Mouse (Mus musculus) embryo, embryonic 11 days (tissue): ENCODE results near the gene Vmn1r189.
"Not testable (repeated sequence)": the region's sequence is repeated elsewhere in the genome, so short reads cannot be mapped to it uniquely, and the experiment has no call there.

Source experiments
- DNase-seq: peaks from one replicate; pipeline ENCODE4 v3.0.0-alpha.2; 2015

The Vmn1r189 gene

DNA sequence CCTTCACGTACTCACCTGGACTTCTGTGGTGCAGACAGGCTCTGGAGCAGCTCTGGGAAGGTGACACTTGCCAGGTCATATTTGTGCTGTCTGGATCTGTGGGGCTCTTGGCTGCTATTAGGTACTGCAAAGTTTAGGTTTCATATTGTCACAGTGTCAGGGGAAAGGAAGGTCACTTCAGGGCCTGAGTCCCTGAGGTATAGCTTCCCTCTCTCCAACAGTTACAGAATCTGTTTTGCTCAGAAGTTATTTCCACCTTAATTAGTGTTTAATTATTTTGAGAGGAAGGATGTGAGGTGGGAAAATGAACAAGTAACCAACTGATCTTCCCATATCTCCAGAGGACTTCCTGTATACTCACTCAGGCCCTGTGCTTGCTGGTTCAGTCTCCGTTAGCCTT is at the start of gene Vmn1r189:
TSS of gene Vmn1r189 (minus strand) at position 101 of the 400 bp plus-strand sequence.
- DNase-seq, result not testable (repeated sequence)

DNA sequence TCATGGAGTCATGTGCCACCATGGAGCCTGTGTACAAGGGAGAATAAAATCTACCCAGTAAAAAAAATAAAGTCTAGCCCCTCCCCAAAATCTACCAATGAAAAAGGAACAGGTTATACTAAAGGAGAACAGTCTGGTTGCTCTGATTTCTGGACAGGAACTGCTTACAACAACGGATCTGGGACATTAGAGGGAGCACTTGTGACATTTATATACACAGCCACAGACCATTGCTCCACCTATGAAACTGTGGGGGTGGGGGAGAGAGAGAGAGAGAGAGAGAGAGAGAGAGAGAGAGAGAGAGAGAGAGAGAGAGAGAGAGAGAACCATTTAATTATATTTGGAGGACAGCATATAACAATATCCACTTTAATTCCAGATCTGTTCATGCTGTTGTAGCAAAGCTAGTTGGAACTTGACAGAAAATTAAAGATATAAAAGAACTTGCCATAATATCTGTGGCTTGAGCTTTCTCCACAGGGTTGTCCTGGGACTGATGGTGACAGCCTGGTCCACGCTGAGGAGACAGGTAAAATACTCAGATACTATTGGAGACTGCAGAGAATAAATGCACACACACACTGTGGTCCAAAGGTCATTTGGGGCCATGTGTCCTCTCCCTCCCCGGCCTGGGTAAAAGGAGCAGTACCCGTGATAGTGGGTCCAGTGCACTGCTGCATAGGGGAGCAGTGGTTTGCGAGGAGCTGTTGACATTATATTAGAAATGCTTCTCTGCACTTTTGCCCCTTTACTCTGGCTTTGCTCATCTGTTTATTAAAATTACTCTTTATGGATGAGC is 31.1 kb upstream of the Vmn1r189 start:
- DNase-seq, result peak; percentile 2

DNA sequence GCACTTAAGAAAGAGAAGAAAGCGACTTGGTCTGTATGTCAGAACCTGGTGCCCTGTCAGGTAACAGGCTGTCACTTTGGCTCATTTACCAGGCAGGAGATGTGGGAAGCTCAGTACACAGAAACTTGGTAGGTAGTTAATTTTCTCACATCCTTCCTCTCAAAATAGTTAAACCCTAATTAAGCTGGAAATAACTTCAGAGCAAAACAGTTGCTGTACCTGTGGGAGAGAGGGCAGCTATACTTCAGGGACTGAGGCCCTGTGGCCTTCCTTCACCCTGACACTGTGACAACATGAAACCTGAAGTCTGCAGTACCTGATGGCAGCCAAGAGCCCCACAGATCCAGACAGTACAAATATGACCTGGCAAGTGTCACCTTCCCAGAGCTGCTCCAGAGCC is 21.5 kb downstream of the Vmn1r189 start, which contains the start of gene Vmn1r188:
TSS of gene Vmn1r188 (plus strand) at position 301 of the 400 bp plus-strand sequence.
- not testable (repeated sequence) for DNase-seq

DNA sequence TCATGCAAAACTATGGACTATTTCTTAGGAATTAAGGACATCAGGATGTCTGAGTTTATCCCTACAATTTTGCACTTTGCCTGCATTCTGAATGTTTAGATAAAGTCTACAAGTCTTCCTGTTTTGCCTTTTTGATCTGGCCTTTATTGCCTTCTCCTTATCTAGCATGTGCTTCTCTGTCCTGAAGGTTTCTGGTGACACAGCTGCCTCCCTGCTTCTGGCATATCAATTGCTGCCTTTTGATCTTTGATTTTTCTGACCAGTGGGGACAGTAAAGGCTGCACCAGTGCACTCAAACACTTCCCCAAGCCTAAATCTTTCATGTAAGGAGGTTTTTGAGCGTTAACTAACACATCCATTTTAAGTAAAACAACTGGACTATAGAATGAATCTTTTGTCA is 42.2 kb downstream of the Vmn1r189 start:
- no peak for DNase-seq

DNA sequence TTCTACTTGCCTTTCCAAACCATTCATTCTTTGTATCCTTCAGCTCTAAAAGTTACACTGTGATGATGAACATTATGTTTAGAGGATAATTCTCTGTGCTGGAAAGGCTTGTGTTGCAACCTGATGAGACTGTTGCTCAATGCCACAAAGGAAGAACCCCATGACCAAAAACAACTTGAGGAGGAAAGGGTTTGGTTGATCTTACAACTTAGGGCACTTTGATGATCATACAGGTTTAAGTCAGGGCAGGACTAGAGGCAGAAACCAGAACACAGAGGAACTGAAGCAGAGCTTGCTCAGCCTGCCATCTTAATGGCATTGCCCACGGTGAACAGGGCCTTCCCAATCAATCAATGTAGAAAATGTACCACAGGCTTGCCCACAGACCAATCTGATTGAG is 44.2 kb downstream of the Vmn1r189 start:
- no peak for DNase-seq

DNA sequence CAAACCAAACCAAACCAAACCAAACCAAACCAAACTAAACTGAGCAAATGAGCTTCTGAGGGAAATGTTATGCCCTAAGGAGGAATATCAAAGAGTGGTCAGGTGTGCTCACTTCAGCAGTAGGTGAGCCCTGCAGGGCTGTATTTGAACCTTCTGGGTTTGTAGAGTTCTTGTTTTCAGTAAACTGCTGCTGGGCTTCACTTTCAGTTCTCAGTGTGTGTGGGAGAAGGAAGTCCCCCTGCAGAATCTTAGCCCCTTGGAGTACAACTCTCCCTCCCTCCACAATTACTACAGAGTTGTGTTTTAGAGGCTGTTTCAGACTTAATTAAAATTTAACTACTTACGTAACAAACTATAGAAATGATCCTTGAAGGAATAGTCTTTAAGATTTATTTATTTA is 51.9 kb downstream of the Vmn1r189 start:
- no peak for DNase-seq

DNA sequence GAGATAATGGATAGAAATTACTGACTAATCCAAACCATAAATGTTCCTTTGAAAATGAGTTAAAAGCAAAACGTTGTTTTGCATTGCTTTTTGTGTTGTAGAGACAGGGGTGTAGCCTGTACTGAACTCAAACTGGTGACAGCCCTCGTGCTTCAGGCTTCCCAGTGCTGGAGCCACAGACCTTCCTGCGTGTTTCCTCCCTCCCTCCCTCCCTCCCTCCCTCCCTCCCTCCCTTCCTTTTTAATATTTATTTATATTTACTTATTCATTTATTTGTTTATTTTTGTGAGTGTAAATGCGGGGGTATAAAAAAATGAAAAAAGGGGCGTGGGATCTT is 54.1 kb downstream of the Vmn1r189 start:
- DNase-seq, result no peak

DNA sequence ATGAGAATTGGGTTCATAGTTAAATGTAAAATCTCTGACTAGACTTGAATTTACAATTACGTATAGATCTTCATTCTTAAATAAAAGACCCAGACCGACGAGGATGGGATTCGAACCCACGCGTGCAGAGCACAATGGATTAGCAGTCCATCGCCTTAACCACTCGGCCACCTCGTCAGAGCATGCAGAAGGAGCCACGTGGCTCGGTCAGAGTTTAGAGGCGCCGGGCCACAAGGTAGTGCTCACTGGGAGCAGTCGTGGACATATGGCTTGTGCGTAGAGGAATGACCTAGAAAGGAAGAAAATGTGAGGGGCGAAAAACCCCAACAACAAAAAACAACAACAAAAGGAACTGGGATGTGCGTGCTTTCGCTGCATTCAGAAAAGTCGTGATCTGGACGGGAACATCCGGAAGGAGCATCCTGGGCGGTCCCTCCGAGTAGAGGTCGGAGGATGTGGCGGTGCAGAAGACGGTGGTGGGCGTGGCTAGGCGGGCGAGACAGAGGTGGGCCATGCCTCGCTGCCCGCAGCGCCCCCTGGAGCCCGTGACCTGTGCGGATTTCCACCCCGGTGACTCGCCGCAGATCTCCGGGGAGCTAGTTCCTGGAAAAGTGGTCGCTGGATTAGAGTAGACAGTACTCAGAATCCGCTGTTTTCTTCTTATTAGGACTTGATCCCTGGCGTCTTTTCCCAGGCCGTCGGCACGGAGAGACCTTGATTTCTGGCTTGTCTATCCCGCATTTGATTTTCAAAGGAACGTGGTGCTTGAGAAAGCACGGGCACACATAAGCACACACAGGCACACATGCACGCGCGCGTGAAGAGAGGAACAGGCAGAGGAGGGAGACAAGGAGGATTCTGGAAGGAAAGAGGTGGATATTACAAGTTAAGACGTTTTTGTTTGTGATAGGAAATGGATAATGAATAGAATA is 54.8 kb downstream of the Vmn1r189 start:
- peak; percentile 96 for DNase-seq
